Mouse (Mus musculus) megakaryocyte-erythroid progenitor cell, adult 5-6 weeks (primary cell): ENCODE results near the gene Atp5d. TPM values are rescaled to one million over a fixed set of nuclear protein-coding genes. Genes with fewer than 3 reads are reported as not detected.
A peak's percentile ranks its signal among the peaks of the same experiment; 100 is the strongest.

Source experiments
- ATAC-seq: replicated peaks from 2 replicates; pipeline ENCODE4 v1.8.0; 2016; ENCODE audit warnings: mild to moderate bottlenecking, inconsistent platforms; ENCODE audit not compliant: severe bottlenecking, poor library complexity, low FRiP score, low TSS enrichment
- total RNA-seq, 2 experiments: library from RNA; stranded (forward) in 1 of 2; stranded (reverse) in 1 of 2; fragments of 200-1000, 215-1000 nt in 1 of 2; fragments of >200 nt in 1 of 2; fragmentation: Nextera tagmentation in 1 of 2; gene quantifications; 2 replicates each; pipeline ENCODE4 v1.2.3; 2014 to 2017

Gene Atp5d
- total RNA-seq, 2 experiments from 2014 or later: 49.3 to 325 TPM

GRCm38 (mm10) chr10:80174705-80175104, 36.3 kb downstream of the Atp5d start:
- 0 out of 2 replicates have a peak, but pooled peaks have one; percentile 32 for ATAC-seq

GRCm38 (mm10) chr10:80175536-80176269, 37.3 kb downstream of the Atp5d start:
- no peak for ATAC-seq

- ATAC-seq: no peak
Measured at GRCm38 (mm10) chr10:80176270-80176834, 37.9 kb downstream of the Atp5d start.

- no peak for ATAC-seq
Measured at GRCm38 (mm10) chr10:80177441-80178279, 39.2 kb downstream of the Atp5d start.

GRCm38 (mm10) chr10:80179068-80180051, 40.9 kb downstream of the Atp5d start, which contains the start of gene Efna2:
Efna2 (plus strand) TSS chr10:80179482.
- no peak for ATAC-seq

GRCm38 (mm10) chr10:80180288-80180687, 41.9 kb downstream of the Atp5d start:
- ATAC-seq: no peak

GRCm38 (mm10) chr10:80180823-80181222, 42.4 kb downstream of the Atp5d start:
- no peak for ATAC-seq

- no peak for ATAC-seq
Measured at GRCm38 (mm10) chr10:80182547-80182946, 44.1 kb downstream of the Atp5d start.

GRCm38 (mm10) chr10:80186649-80187048, 48.2 kb downstream of the Atp5d start:
- no peak for ATAC-seq

- ATAC-seq: no peak
Measured at GRCm38 (mm10) chr10:80187739-80188138, 49.3 kb downstream of the Atp5d start.

GRCm38 (mm10) chr10:80188453-80189024, 50.1 kb downstream of the Atp5d start:
- no peak for ATAC-seq

GRCm38 (mm10) chr10:80189999-80190398, 51.6 kb downstream of the Atp5d start:
- no peak for ATAC-seq

GRCm38 (mm10) chr10:80190491-80191051, 52.1 kb downstream of the Atp5d start:
- ATAC-seq: no peak

- no peak for ATAC-seq
Measured at GRCm38 (mm10) chr10:80193976-80194375, 55.5 kb downstream of the Atp5d start.

GRCm38 (mm10) chr10:80194441-80194840, 56.0 kb downstream of the Atp5d start:
- no peak for ATAC-seq
